Mouse (Mus musculus) hindbrain, embryonic 12.5 days (tissue): ENCODE measurements around the gene Lman2. TPM values are rescaled to one million over a fixed set of nuclear protein-coding genes. Genes with fewer than 3 reads are reported as not detected.

Source experiments
- ATAC-seq: fragments of 200-750 bp; cut with Nextera tagmentation; 2 replicates; pipeline ENCODE4 v1.8.0; 2017; ENCODE audit warnings: moderate TSS enrichment; ENCODE audit not compliant: low FRiP score
- H3K27ac ChIP-seq: fragments of 300-500 bp; sonication (generic); 2 replicates; pipeline ENCODE4 v1.5.1; 2016; ENCODE audit warnings: mild to moderate bottlenecking
- H3K27me3 ChIP-seq: fragments of 300-500 bp; sonication (generic); 2 replicates; pipeline ENCODE4 v1.6.1; 2016; ENCODE audit warnings: mild to moderate bottlenecking
- H3K36me3 ChIP-seq: fragments of 300-500 bp; sonication (generic); 2 replicates; pipeline ENCODE4 v1.6.1; 2016; ENCODE audit warnings: mild to moderate bottlenecking
- H3K4me1 ChIP-seq: fragments of 300-500 bp; sonication (generic); 2 replicates; pipeline ENCODE4 v1.6.1; 2016
- H3K4me2 ChIP-seq: fragments of 300-500 bp; sonication (generic); replicated peaks from 2 replicates; pipeline ENCODE4 v1.6.1; 2016; ENCODE audit warnings: mild to moderate bottlenecking
- H3K4me3 ChIP-seq: fragments of 300-500 bp; sonication (generic); 2 replicates; pipeline ENCODE4 v1.5.1; 2016; ENCODE audit warnings: mild to moderate bottlenecking
- H3K9ac ChIP-seq: fragments of 300-500 bp; sonication (generic); 2 replicates; pipeline ENCODE4 v1.6.1; 2016; ENCODE audit warnings: mild to moderate bottlenecking, moderate library complexity
- H3K9me3 ChIP-seq: fragments of 300-500 bp; sonication (generic); replicated peaks from 2 replicates; pipeline ENCODE4 v1.6.1; 2016; ENCODE audit warnings: mild to moderate bottlenecking
- WGBS: fragments of 180-500 bp; shearing (Covaris S2); methylation state at CpG from one replicate; pipeline ENCODE4 v1.1.7; 2016; 5-methylcytosine and 5-hydroxymethylcytosine counted together
- polyA plus RNA-seq: library from polyadenylated mRNA; unstranded; fragments of >200 nt; fragmentation: Nextera tagmentation; extraction: Ambion mirVana; gene quantifications from 2 replicates; pipeline ENCODE4 v1.2.1, GENCODE M21; 2016

The Lman2 gene
- polyA plus RNA-seq, 1 experiment from 2014 or later = 88.1 TPM

DNA sequence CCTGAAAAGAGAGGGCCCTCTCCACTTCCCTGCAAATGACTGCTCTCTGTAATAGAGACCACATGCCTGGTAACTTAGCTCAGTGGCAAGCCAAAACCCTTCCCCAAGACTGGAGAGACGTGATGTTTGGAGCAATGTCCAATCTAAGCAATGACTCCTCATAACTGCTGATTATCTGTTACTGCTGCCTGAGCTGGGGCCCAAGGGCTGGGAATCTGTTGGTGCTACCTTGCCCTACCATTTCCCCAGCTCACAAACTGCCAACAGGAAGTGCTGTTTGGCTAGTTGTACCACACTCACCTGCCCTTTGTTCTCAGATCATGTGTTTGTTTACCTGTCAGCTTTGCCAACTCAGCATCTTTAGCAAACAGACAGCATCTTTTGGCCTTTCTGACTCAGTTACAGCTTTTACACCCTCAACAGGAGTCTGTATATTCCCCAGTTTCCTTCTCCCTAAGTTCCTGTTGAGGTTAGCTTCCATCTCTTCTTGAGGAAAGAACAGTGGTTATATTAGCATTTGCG lies 47.6 kb downstream of the Lman2 start:
- no peak for ATAC-seq
- Histone ChIP-seq H3K4me3 (no peak overlapping the region), H3K36me3 (peaks cover 82% of the 10 kb centered on the region), H3K27me3 (no peaks in the 10 kb centered on the region), H3K27ac (no peak overlapping the region; the same call in 1 of the 2 replicates), H3K4me1 (no peaks in the 10 kb centered on the region), H3K9ac (no peak overlapping the region), H3K9me3 (no peaks in the 10 kb centered on the region), H3K4me2 (no peak overlapping the region)
- WGBS = 88% methylated on average over 2 of the region's 2 CpGs

DNA sequence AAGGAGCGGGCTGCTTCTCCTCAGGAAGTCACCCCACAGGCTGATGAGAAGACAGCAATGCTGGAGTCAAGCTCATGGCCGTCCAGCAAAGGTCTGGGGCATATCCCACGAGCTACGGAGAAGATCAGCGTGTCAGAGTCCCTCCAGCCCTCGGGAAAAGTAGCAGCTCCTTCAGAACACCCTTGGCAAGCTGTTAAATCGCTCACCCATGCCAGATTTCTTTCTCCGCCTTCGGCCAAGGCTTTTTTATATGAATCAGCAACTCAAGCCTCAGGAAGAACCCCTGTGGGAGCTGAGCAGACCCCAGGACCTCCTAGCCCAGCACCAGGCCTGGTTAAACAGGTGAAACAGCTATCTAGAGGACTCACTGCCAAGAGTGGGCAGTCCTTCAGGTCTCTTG lies 49.5 kb downstream of the Lman2 start:
- Histone ChIP-seq H3K36me3 (peaks cover 80% of the 10 kb centered on the region), H3K9me3 (no peaks in the 10 kb centered on the region), H3K4me3 (no peak overlapping the region), H3K9ac (no peak overlapping the region), H3K4me1 (no peaks in the 10 kb centered on the region), H3K4me2 (no peak overlapping the region), H3K27ac (no peak overlapping the region), H3K27me3 (no peaks in the 10 kb centered on the region)
- WGBS = 94% methylated on average over 9 of the region's 9 CpGs
- no peak for ATAC-seq

DNA sequence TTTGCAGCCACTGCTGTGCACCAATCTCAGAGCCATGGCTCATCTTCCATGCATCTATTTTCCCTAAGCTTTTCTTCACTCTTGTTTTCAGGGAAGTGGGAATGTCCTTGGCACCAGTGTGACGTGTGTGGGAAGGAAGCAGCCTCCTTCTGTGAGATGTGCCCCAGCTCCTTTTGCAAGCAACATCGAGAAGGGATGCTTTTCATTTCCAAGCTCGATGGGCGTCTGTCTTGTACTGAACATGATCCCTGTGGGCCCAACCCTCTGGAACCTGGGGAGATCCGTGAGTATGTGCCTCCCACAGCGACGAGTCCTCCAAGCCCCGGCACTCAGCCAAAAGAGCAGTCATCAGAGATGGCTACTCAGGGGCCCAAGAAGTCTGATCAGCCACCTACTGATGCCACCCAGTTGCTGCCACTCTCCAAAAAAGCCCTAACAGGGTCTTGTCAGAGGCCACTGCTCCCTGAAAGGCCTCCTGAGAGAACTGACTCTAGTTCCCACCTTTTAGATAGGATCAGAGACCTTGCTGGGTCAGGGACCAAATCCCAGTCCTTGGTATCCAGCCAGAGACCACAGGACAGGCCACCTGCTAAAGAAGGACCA lies 50.5 kb downstream of the Lman2 start:
- WGBS = 91% methylated on average over 8 of the region's 8 CpGs
- Histone ChIP-seq H3K4me1 (no peaks in the 10 kb centered on the region), H3K36me3 (peaks cover 84% of the 10 kb centered on the region), H3K9me3 (no peaks in the 10 kb centered on the region), H3K27me3 (no peaks in the 10 kb centered on the region), H3K27ac (no peak overlapping the region), H3K4me2 (no peak overlapping the region), H3K4me3 (no peak overlapping the region), H3K9ac (no peak overlapping the region)
- no peak for ATAC-seq

DNA sequence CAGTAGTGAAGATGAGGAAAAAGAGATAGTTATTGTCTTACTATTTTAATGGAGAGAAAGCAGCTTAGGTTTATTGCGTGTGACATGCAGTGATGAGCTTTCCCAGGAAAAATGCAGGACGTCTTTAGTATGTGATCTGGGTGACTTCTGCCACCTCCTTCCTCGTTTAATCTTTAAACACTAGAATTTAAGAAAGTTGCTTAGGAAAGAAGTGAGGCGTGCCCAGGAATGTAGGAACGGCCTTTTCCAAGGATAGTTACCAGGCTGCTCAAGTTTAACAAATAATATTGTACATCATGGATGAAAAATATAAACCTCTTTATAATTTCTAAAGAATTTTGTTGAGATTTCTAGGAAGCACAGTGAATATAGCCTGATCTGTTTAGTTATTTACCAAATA lies 61.7 kb downstream of the Lman2 start:
- ATAC-seq = no peak
- no peaks in the 10 kb centered on the region for H3K4me1 ChIP-seq
- no peaks in the 10 kb centered on the region for H3K27me3 ChIP-seq
- 90% methylated on average over 5 of the region's 5 CpGs for WGBS
- no peak overlapping the region for H3K4me2 ChIP-seq
- H3K4me3 ChIP-seq = no peak overlapping the region
- H3K27ac ChIP-seq = no peak overlapping the region
- H3K9me3 ChIP-seq = no peaks in the 10 kb centered on the region
- peaks cover 77% of the 10 kb centered on the region for H3K36me3 ChIP-seq
- H3K9ac ChIP-seq = no peak overlapping the region

DNA sequence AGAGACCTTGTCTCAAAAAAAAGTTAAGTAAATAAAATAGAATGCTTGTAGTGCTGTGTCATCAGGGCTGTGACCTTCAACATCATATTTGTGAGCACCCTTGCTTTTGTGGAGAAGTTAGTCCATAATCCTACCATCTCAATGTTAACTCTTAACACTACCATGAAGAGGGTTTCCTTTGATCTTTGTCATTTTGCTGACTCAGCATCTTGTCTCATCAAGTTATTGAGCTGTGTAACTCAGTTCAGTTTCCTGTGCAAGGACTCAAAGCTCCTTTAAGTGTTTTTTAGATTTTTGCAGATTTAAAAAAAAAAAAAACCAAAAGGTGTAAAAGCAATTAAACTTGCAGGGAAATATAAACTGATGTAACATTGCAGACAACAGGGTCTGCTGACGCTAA lies 65.8 kb downstream of the Lman2 start:
- peaks cover 75% of the 10 kb centered on the region for H3K36me3 ChIP-seq
- H3K4me3 ChIP-seq = no peak overlapping the region
- H3K27me3 ChIP-seq = no peaks in the 10 kb centered on the region
- ATAC-seq = no peak
- H3K9me3 ChIP-seq = no peaks in the 10 kb centered on the region
- WGBS = 98% methylated on average over 1 of the region's 1 CpGs
- H3K27ac ChIP-seq = no peak overlapping the region
- H3K9ac ChIP-seq = no peak overlapping the region
- no peaks in the 10 kb centered on the region for H3K4me1 ChIP-seq
- H3K4me2 ChIP-seq = no peak overlapping the region

Other genes starting within 250 kb of the Lman2 start
- gene Gm17617, start 229.2 kb downstream of the Lman2 start, polyA plus RNA-seq = not detected in 2 replicates
- gene Fgfr4, start 210.1 kb downstream of the Lman2 start, polyA plus RNA-seq = 2.7 and 2.9 TPM in 2 replicates
- gene Nsd1, start 153.0 kb downstream of the Lman2 start, polyA plus RNA-seq = 78.7 and 81.6 TPM in 2 replicates
- gene Prelid1, start 42.3 kb downstream of the Lman2 start, polyA plus RNA-seq = 310 and 344 TPM in 2 replicates
- 101 and 105 TPM in 2 replicates for gene Rab24, start 40.8 kb downstream of the Lman2 start, polyA plus RNA-seq
- 22.2 and 24.3 TPM in 2 replicates for gene Mxd3, start 33.0 kb downstream of the Lman2 start, polyA plus RNA-seq
- gene Rgs14, start 6.9 kb upstream of the Lman2 start, polyA plus RNA-seq = 0.35 and 0.78 TPM in 2 replicates
- gene Slc34a1, start 35.4 kb upstream of the Lman2 start, polyA plus RNA-seq = 0.10 TPM in 1 of 2 replicates, not detected in the other
- not detected in 2 replicates for gene Pfn3, start 52.4 kb upstream of the Lman2 start, polyA plus RNA-seq
- 0.16 TPM in 1 of 2 replicates, not detected in the other for gene F12, start 64.0 kb upstream of the Lman2 start, polyA plus RNA-seq
- 48.9 and 54.4 TPM in 2 replicates for gene Grk6, start 82.3 kb upstream of the Lman2 start, polyA plus RNA-seq
- 1.1 and 1.5 TPM in 2 replicates for gene Prr7, start 101.5 kb upstream of the Lman2 start, polyA plus RNA-seq
- 585 and 628 TPM in 2 replicates for gene Dbn1, start 125.3 kb upstream of the Lman2 start, polyA plus RNA-seq
- 154 and 158 TPM in 2 replicates for gene Pdlim7, start 150.9 kb upstream of the Lman2 start, polyA plus RNA-seq
- gene Dok3, start 166.5 kb upstream of the Lman2 start, polyA plus RNA-seq = 3.7 and 4.7 TPM in 2 replicates
- 64.0 and 64.6 TPM in 2 replicates for gene Ddx41, start 173.9 kb upstream of the Lman2 start, polyA plus RNA-seq
- gene Fam193b, start 208.3 kb upstream of the Lman2 start, polyA plus RNA-seq = 67.4 and 71.9 TPM in 2 replicates
- gene Tmed9, start 210.9 kb upstream of the Lman2 start, polyA plus RNA-seq = 113 and 128 TPM in 2 replicates
- gene B4galt7, start 237.1 kb upstream of the Lman2 start, polyA plus RNA-seq = 42.5 and 43.4 TPM in 2 replicates